Mouse (Mus musculus): ENCODE data around the gene Cdh20. TPM values are rescaled to one million over a fixed set of nuclear protein-coding genes. Genes with fewer than 3 reads are reported as not detected.

Gene Cdh20
- polyA plus RNA-seq, 1 experiment from 2014 or later = 1.4 TPM

GRCm38 (mm10) chr1:104838206-104838915, 70.0 kb downstream of the Cdh20 start:
- no peaks in the 10 kb centered on the region for H3K4me1 ChIP-seq (ENCODE audit: control insufficient read depth in 2 of 2, insufficient read depth in 2 of 2, low read length in 2 of 2)
- no peak overlapping the region for H3K4me2 ChIP-seq (ENCODE audit: low read length)
- no peaks in the 10 kb centered on the region for H3K9me3 ChIP-seq (ENCODE audit: control insufficient read depth, low read length)
- ATAC-seq (ENCODE audit: insufficient number of reproducible peaks, insufficient read depth, low FRiP score, low read depth) = no peak
- no peaks in the 10 kb centered on the region for H3K27me3 ChIP-seq (ENCODE audit: control insufficient read depth, insufficient read depth, low read length)
- no peak overlapping the region for H3K9ac ChIP-seq (ENCODE audit: low read length)
- H3K36me3 ChIP-seq (ENCODE audit: control insufficient read depth, insufficient read depth, low read length) = no peaks in the 10 kb centered on the region
- H3K27ac ChIP-seq (replicated peaks in 1 of 2; ENCODE audit: control insufficient read depth in 1 of 2, insufficient read depth in 1 of 2, low read depth in 2 of 2, low read length in 2 of 2) = no peak overlapping the region
- WGBS = 75% methylated on average over 4 of the region's 4 CpGs
- H3K4me3 ChIP-seq (ENCODE audit: control insufficient read depth in 1 of 2, insufficient read depth in 1 of 2, low read depth in 1 of 2, low read length in 2 of 2) = no peak overlapping the region

GRCm38 (mm10) chr1:104839051-104839450, 70.7 kb downstream of the Cdh20 start:
- no peak for ATAC-seq (ENCODE audit: insufficient number of reproducible peaks, insufficient read depth, low FRiP score, low read depth)
- Histone ChIP-seq H3K9ac (ENCODE audit: low read length) (no peak overlapping the region), H3K27me3 (ENCODE audit: control insufficient read depth, insufficient read depth, low read length) (no peaks in the 10 kb centered on the region), H3K9me3 (ENCODE audit: control insufficient read depth, low read length) (no peaks in the 10 kb centered on the region), H3K4me3 (ENCODE audit: control insufficient read depth in 1 of 2, insufficient read depth in 1 of 2, low read depth in 1 of 2, low read length in 2 of 2) (no peak overlapping the region), H3K4me2 (ENCODE audit: low read length) (no peak overlapping the region), H3K4me1 (ENCODE audit: control insufficient read depth in 2 of 2, insufficient read depth in 2 of 2, low read length in 2 of 2) (no peaks in the 10 kb centered on the region), H3K36me3 (ENCODE audit: control insufficient read depth, insufficient read depth, low read length) (no peaks in the 10 kb centered on the region), H3K27ac (replicated peaks in 1 of 2; ENCODE audit: control insufficient read depth in 1 of 2, insufficient read depth in 1 of 2, low read depth in 2 of 2, low read length in 2 of 2) (no peak overlapping the region)

GRCm38 (mm10) chr1:104848256-104848919, 80.1 kb downstream of the Cdh20 start:
- Histone ChIP-seq H3K27ac (replicated peaks in 1 of 2; ENCODE audit: control insufficient read depth in 1 of 2, insufficient read depth in 1 of 2, low read depth in 2 of 2, low read length in 2 of 2) (no peak overlapping the region), H3K36me3 (ENCODE audit: control insufficient read depth, insufficient read depth, low read length) (no peaks in the 10 kb centered on the region), H3K4me3 (ENCODE audit: control insufficient read depth in 1 of 2, insufficient read depth in 1 of 2, low read depth in 1 of 2, low read length in 2 of 2) (no peak overlapping the region), H3K9me3 (ENCODE audit: control insufficient read depth, low read length) (no peaks in the 10 kb centered on the region), H3K4me2 (ENCODE audit: low read length) (no peak overlapping the region), H3K9ac (ENCODE audit: low read length) (no peak overlapping the region), H3K4me1 (ENCODE audit: control insufficient read depth in 2 of 2, insufficient read depth in 2 of 2, low read length in 2 of 2) (no peaks in the 10 kb centered on the region), H3K27me3 (ENCODE audit: control insufficient read depth, insufficient read depth, low read length) (no peaks in the 10 kb centered on the region)
- no peak for ATAC-seq (ENCODE audit: insufficient number of reproducible peaks, insufficient read depth, low FRiP score, low read depth)
- WGBS = 76% methylated on average over 2 of the region's 2 CpGs

- H3K27ac ChIP-seq (replicated peaks in 1 of 2; ENCODE audit: control insufficient read depth in 1 of 2, insufficient read depth in 1 of 2, low read depth in 2 of 2, low read length in 2 of 2) = no peak overlapping the region
- H3K4me2 ChIP-seq (ENCODE audit: low read length) = no peak overlapping the region
- ATAC-seq (ENCODE audit: insufficient number of reproducible peaks, insufficient read depth, low FRiP score, low read depth) = no peak
Measured at GRCm38 (mm10) chr1:104848920-104849272, 80.6 kb downstream of the Cdh20 start.

GRCm38 (mm10) chr1:104877384-104877783, 109.1 kb downstream of the Cdh20 start:
- WGBS = 80% methylated on average over 1 of the region's 1 CpGs
- no peak overlapping the region for H3K9ac ChIP-seq (ENCODE audit: low read length)
- no peak for ATAC-seq (ENCODE audit: insufficient number of reproducible peaks, insufficient read depth, low FRiP score, low read depth)
- H3K4me2 ChIP-seq (ENCODE audit: low read length) = no peak overlapping the region
- H3K27me3 ChIP-seq (ENCODE audit: control insufficient read depth, insufficient read depth, low read length) = no peaks in the 10 kb centered on the region
- no peaks in the 10 kb centered on the region for H3K9me3 ChIP-seq (ENCODE audit: control insufficient read depth, low read length)
- no peaks in the 10 kb centered on the region for H3K36me3 ChIP-seq (ENCODE audit: control insufficient read depth, insufficient read depth, low read length)
- H3K27ac ChIP-seq (replicated peaks in 1 of 2; ENCODE audit: control insufficient read depth in 1 of 2, insufficient read depth in 1 of 2, low read depth in 2 of 2, low read length in 2 of 2) = no peak overlapping the region
- no peaks in the 10 kb centered on the region for H3K4me1 ChIP-seq (ENCODE audit: control insufficient read depth in 2 of 2, insufficient read depth in 2 of 2, low read length in 2 of 2)
- no peak overlapping the region for H3K4me3 ChIP-seq (ENCODE audit: control insufficient read depth in 1 of 2, insufficient read depth in 1 of 2, low read depth in 1 of 2, low read length in 2 of 2)

More at GRCm38 (mm10) chr1:104848920-104849272, 80.6 kb downstream of the Cdh20 start:
- no peaks in the 10 kb centered on the region for H3K9me3 ChIP-seq (ENCODE audit: control insufficient read depth, low read length)
- WGBS = 71% methylated on average over 4 of the region's 4 CpGs
- no peak overlapping the region for H3K9ac ChIP-seq (ENCODE audit: low read length)
- no peak overlapping the region for H3K4me3 ChIP-seq (ENCODE audit: control insufficient read depth in 1 of 2, insufficient read depth in 1 of 2, low read depth in 1 of 2, low read length in 2 of 2)
- no peaks in the 10 kb centered on the region for H3K4me1 ChIP-seq (ENCODE audit: control insufficient read depth in 2 of 2, insufficient read depth in 2 of 2, low read length in 2 of 2)
- H3K27me3 ChIP-seq (ENCODE audit: control insufficient read depth, insufficient read depth, low read length) = no peaks in the 10 kb centered on the region
- H3K36me3 ChIP-seq (ENCODE audit: control insufficient read depth, insufficient read depth, low read length) = no peaks in the 10 kb centered on the region

- Histone ChIP-seq H3K4me3 (ENCODE audit: control insufficient read depth in 1 of 2, insufficient read depth in 1 of 2, low read depth in 1 of 2, low read length in 2 of 2) (no peak overlapping the region), H3K27me3 (ENCODE audit: control insufficient read depth, insufficient read depth, low read length) (no peaks in the 10 kb centered on the region), H3K4me2 (ENCODE audit: low read length) (no peak overlapping the region)
Measured at GRCm38 (mm10) chr1:104901815-104902214, 133.5 kb downstream of the Cdh20 start.

GRCm38 (mm10) chr1:104903409-104903808, 135.1 kb downstream of the Cdh20 start:
- H3K4me2 ChIP-seq (ENCODE audit: low read length) = no peak overlapping the region
- no peaks in the 10 kb centered on the region for H3K9me3 ChIP-seq (ENCODE audit: control insufficient read depth, low read length)
- H3K27ac ChIP-seq (replicated peaks in 1 of 2; ENCODE audit: control insufficient read depth in 1 of 2, insufficient read depth in 1 of 2, low read depth in 2 of 2, low read length in 2 of 2) = no peak overlapping the region
- WGBS = 44% methylated on average over 5 of the region's 5 CpGs
- no peaks in the 10 kb centered on the region for H3K36me3 ChIP-seq (ENCODE audit: control insufficient read depth, insufficient read depth, low read length)
- no peak overlapping the region for H3K4me3 ChIP-seq (ENCODE audit: control insufficient read depth in 1 of 2, insufficient read depth in 1 of 2, low read depth in 1 of 2, low read length in 2 of 2)
- no peak for ATAC-seq (ENCODE audit: insufficient number of reproducible peaks, insufficient read depth, low FRiP score, low read depth)
- H3K9ac ChIP-seq (ENCODE audit: low read length) = no peak overlapping the region
- no peaks in the 10 kb centered on the region for H3K27me3 ChIP-seq (ENCODE audit: control insufficient read depth, insufficient read depth, low read length)
- no peaks in the 10 kb centered on the region for H3K4me1 ChIP-seq (ENCODE audit: control insufficient read depth in 2 of 2, insufficient read depth in 2 of 2, low read length in 2 of 2)

More at GRCm38 (mm10) chr1:104901815-104902214, 133.5 kb downstream of the Cdh20 start:
- Histone ChIP-seq H3K4me1 (ENCODE audit: control insufficient read depth in 2 of 2, insufficient read depth in 2 of 2, low read length in 2 of 2) (no peaks in the 10 kb centered on the region), H3K27ac (replicated peaks in 1 of 2; ENCODE audit: control insufficient read depth in 1 of 2, insufficient read depth in 1 of 2, low read depth in 2 of 2, low read length in 2 of 2) (no peak overlapping the region), H3K9me3 (ENCODE audit: control insufficient read depth, low read length) (no peaks in the 10 kb centered on the region), H3K36me3 (ENCODE audit: control insufficient read depth, insufficient read depth, low read length) (no peaks in the 10 kb centered on the region), H3K9ac (ENCODE audit: low read length) (no peak overlapping the region)
- ATAC-seq (ENCODE audit: insufficient number of reproducible peaks, insufficient read depth, low FRiP score, low read depth) = no peak

All from heart, embryonic 14.5 days (tissue).